Mouse (Mus musculus) embryonic facial prominence, embryonic 12.5 days (tissue): ENCODE results near the gene Cideb. TPM values are rescaled to one million over a fixed set of nuclear protein-coding genes. Genes with fewer than 3 reads are reported as not detected.

Experiments used
- ATAC-seq: fragments of 200-750 bp; cut with Nextera tagmentation; 2 replicates; pipeline ENCODE4 v1.8.0; 2017; ENCODE audit not compliant: insufficient number of reproducible peaks, insufficient read depth, low FRiP score, low TSS enrichment
- H3K27ac ChIP-seq: fragments of 300-500 bp; sonication (generic); 2 replicates; pipeline ENCODE4 v1.5.1; 2016; ENCODE audit warnings: mild to moderate bottlenecking
- H3K27me3 ChIP-seq: fragments of 300-500 bp; sonication (generic); 2 replicates; pipeline ENCODE4 v1.6.1; 2016; ENCODE audit warnings: mild to moderate bottlenecking, moderate library complexity
- H3K36me3 ChIP-seq: fragments of 300-500 bp; sonication (generic); 2 replicates; pipeline ENCODE4 v1.6.1; 2016; ENCODE audit warnings: mild to moderate bottlenecking
- H3K4me1 ChIP-seq: fragments of 300-500 bp; sonication (generic); 2 replicates; pipeline ENCODE4 v1.6.1; 2016
- H3K4me2 ChIP-seq: fragments of 300-500 bp; sonication (generic); replicated peaks from 2 replicates; pipeline ENCODE4 v1.6.1; 2016; ENCODE audit warnings: mild to moderate bottlenecking, moderate library complexity
- H3K4me3 ChIP-seq: fragments of 300-500 bp; sonication (generic); 2 replicates; pipeline ENCODE4 v1.5.1; 2016; ENCODE audit warnings: mild to moderate bottlenecking
- H3K9ac ChIP-seq: fragments of 300-500 bp; sonication (generic); 2 replicates; pipeline ENCODE4 v1.6.1; 2016; ENCODE audit warnings: mild to moderate bottlenecking, moderate library complexity
- H3K9me3 ChIP-seq: fragments of 300-500 bp; sonication (generic); 2 replicates; pipeline ENCODE4 v1.6.1; 2016; ENCODE audit warnings: mild to moderate bottlenecking, moderate library complexity
- WGBS: fragments of 180-500 bp; shearing (Covaris S2); methylation state at CpG from one replicate; pipeline ENCODE4 v1.1.7; 2016; 5-methylcytosine and 5-hydroxymethylcytosine counted together
- polyA plus RNA-seq: library from polyadenylated mRNA; unstranded; fragments of >200 nt; fragmentation: Nextera tagmentation; extraction: Ambion mirVana; gene quantifications from 2 replicates; pipeline ENCODE4 v1.2.1, GENCODE M21; 2016

Cideb gene
- polyA plus RNA-seq, 1 experiment from 2014 or later, result 0.50 TPM

GRCm38 (mm10) chr14:55734869-55735268 is 23.4 kb downstream of the Cideb start:
- H3K4me2 ChIP-seq, result no peak overlapping the region
- ATAC-seq, result no peak

DNA sequence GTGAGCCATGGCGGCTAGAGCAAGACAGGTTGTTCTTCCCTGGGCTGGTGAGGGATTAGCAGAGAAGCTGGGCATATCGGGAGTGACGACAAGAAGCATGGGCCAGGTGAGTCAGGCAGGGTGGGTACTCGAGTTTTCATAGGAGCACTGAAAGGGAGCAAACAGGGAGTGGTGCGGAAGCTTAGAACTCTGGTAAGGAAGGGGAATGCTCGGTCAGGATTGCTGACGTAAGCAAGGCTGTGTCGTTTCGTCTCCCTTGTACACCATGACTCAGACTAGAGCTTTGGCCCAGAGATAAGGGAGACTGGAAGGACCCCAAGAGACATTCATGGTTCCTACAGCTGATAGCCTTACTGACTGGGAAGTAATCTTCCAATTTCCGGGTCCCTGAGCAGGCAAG is 24.4 kb downstream of the Cideb start:
- H3K27me3 ChIP-seq, result no peaks in the 10 kb centered on the region
- no peaks in the 10 kb centered on the region for H3K4me1 ChIP-seq
- no peak overlapping the region for H3K9ac ChIP-seq
- H3K9me3 ChIP-seq, result no peaks in the 10 kb centered on the region
- ATAC-seq, result no peak
- peaks cover 6% of the 10 kb centered on the region; the same call in 1 of the 2 replicates for H3K36me3 ChIP-seq
- no peak overlapping the region for H3K4me3 ChIP-seq
- no peak overlapping the region for H3K27ac ChIP-seq
- no peak overlapping the region for H3K4me2 ChIP-seq
- WGBS, result 78% methylated on average over 10 of the region's 10 CpGs

More at GRCm38 (mm10) chr14:55734869-55735268, 23.4 kb downstream of the Cideb start:
- 76% methylated on average over 7 of the region's 7 CpGs for WGBS
- Histone ChIP-seq H3K4me3 (no peak overlapping the region), H3K9me3 (no peaks in the 10 kb centered on the region), H3K36me3 (peaks cover 15% of the 10 kb centered on the region), H3K4me1 (no peaks in the 10 kb centered on the region), H3K27ac (no peak overlapping the region), H3K27me3 (no peaks in the 10 kb centered on the region), H3K9ac (no peak overlapping the region)

- H3K27ac ChIP-seq, result no peak overlapping the region
- no peak overlapping the region for H3K4me3 ChIP-seq
- H3K4me2 ChIP-seq, result no peak overlapping the region
- H3K27me3 ChIP-seq, result no peaks in the 10 kb centered on the region
- ATAC-seq, result no peak
- H3K9ac ChIP-seq, result no peak overlapping the region
- WGBS, result 86% methylated on average over 7 of the region's 7 CpGs
- no peaks in the 10 kb centered on the region for H3K36me3 ChIP-seq
- H3K4me1 ChIP-seq, result no peaks in the 10 kb centered on the region
- no peaks in the 10 kb centered on the region for H3K9me3 ChIP-seq
Observed at GRCm38 (mm10) chr14:55730531-55731032, 27.7 kb downstream of the Cideb start.

DNA sequence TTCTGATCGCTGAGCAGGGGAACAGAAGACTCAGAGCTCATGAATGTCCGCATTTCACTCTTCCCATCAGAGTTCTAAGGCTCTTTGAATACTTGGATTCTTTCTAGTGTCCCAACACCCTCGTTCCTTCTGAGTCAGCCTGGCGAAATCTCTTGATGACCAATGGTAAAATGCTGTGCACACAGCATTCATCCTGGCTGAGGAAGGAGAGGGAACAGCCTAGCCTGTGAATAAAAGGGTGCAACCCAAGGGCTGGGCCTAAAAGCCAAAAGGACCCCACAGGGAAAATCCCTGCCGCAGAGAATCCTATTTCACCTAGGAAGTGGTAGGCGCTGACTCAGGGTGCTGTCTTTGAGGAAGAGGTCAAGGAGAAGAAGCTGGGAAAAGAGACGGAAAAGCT is 28.1 kb downstream of the Cideb start:
- Histone ChIP-seq H3K4me1 (no peaks in the 10 kb centered on the region), H3K4me2 (no peak overlapping the region), H3K36me3 (no peaks in the 10 kb centered on the region), H3K9ac (no peak overlapping the region), H3K4me3 (no peak overlapping the region), H3K27ac (no peak overlapping the region), H3K27me3 (no peaks in the 10 kb centered on the region), H3K9me3 (no peaks in the 10 kb centered on the region)
- no peak for ATAC-seq
- WGBS, result 73% methylated on average over 7 of the region's 7 CpGs

DNA sequence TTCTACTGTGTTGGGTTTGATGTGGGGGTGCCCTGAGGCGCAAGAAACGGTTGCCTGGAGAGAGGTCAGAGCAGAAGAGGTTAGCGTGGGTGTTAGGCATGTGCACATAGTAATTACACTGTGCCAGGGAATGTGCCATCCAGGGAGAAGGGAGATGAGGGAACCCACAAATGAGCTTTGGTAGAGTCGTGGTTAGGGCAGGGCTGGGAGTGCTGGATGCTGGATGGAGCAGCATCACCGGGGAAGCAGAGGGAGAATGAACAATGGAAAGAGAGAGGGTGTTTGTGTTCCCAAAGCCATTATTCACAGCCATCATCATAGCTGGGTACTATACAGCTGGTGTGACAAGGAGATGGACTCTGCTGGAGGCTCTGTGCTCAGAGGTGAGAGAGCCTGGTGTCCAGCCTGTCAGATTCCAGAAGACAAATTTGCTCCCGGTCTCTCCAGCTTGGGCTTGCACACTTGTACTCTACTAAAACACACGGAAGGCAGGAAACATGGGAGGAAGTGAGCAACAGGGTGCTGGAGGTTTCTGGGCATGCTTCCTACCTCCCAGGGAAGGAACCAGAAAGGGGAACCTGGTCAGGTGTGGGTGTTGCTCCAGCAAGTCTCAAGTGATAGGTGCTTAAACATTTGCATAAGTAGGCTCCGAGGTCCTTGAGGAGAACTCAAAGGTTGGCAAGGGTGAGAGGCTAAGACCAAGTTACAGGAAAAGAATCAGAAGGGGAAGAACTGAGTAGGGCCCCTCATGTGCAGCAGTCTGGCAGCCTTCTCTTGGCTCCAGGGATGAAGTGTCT is 30.2 kb downstream of the Cideb start:
- no peaks in the 10 kb centered on the region for H3K4me1 ChIP-seq
- H3K4me2 ChIP-seq, result no peak overlapping the region
- H3K4me3 ChIP-seq, result no peak overlapping the region
- H3K27ac ChIP-seq, result no peak overlapping the region
- H3K27me3 ChIP-seq, result no peaks in the 10 kb centered on the region
- ATAC-seq, result no peak
- no peak overlapping the region for H3K9ac ChIP-seq
- H3K9me3 ChIP-seq, result no peaks in the 10 kb centered on the region
- H3K36me3 ChIP-seq, result no peaks in the 10 kb centered on the region
- WGBS, result 73% methylated on average over 8 of the region's 8 CpGs

- Histone ChIP-seq H3K27me3 (no peaks in the 10 kb centered on the region), H3K36me3 (no peaks in the 10 kb centered on the region), H3K4me3 (no peak overlapping the region), H3K4me2 (no peak overlapping the region), H3K9me3 (no peaks in the 10 kb centered on the region), H3K27ac (no peak overlapping the region), H3K9ac (no peak overlapping the region), H3K4me1 (0 out of 2 replicates have a peak, but pooled peaks cover 3% of the 10 kb centered on the region)
- no peak for ATAC-seq
Observed at GRCm38 (mm10) chr14:55726261-55726660, 32.0 kb downstream of the Cideb start.

DNA sequence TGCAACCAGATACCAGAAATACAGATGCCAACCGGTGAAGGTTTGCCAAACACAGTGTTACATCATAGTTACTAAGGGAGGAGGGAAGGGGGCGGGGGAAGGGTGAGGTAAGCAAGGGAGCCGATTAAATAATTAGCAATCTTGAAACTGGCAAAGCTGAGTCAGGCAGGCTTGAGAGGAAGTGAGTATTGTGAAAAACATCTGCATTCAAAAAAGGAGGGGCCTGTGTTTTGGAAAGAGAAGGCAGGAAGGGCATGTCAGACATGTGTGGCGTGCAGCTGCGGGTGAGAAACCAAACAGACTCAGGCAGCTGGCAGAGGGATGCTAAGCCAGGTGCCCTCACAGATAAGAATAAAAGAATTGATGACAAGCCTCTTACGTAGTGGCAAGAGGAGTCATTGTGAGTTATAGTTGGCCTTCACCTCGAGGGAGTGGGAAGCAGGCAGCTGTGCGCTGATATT is 33.8 kb downstream of the Cideb start:
- Histone ChIP-seq H3K4me2 (no peak overlapping the region), H3K9ac (no peak overlapping the region), H3K27me3 (no peaks in the 10 kb centered on the region), H3K27ac (no peak overlapping the region), H3K4me1 (0 out of 2 replicates have a peak, but pooled peaks cover 4% of the 10 kb centered on the region), H3K4me3 (no peak overlapping the region), H3K9me3 (no peaks in the 10 kb centered on the region), H3K36me3 (no peaks in the 10 kb centered on the region)
- WGBS, result 67% methylated on average over 8 of the region's 8 CpGs
- ATAC-seq, result no peak

GRCm38 (mm10) chr14:55723433-55723832 is 34.8 kb downstream of the Cideb start:
- Histone ChIP-seq H3K9me3 (no peaks in the 10 kb centered on the region), H3K27me3 (no peaks in the 10 kb centered on the region), H3K4me1 (0 out of 2 replicates have a peak, but pooled peaks cover 4% of the 10 kb centered on the region), H3K27ac (no peak overlapping the region), H3K4me3 (no peak overlapping the region), H3K9ac (no peak overlapping the region), H3K36me3 (peaks cover 7% of the 10 kb centered on the region; the same call in 1 of the 2 replicates), H3K4me2 (no peak overlapping the region)
- no peak for ATAC-seq
- WGBS, result 94% methylated on average over 7 of the region's 7 CpGs

DNA sequence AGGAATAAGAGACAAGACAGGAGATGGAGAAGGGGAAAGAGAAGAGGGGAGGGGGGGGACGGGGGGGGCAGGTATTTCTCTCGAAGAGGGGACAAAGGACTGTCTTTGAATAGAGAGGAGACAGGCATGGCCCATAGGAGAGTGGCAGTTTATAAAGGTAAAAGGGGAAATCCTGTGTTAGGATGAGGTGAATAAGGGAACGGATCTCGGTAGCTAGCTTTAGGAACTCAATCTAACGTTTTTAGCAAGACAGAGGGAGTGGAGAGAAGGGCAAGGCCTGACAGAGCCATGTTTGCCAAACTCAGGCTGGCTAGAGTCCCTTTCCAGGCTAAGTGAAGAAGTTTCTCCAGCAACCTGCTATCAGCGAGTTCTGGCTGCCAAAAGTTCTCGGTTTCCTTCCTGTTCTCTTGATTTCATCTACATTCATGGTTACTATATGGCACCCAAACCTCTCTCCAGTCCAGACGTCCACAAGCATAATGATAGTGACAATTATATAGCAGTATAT is 35.8 kb downstream of the Cideb start:
- no peak for ATAC-seq
- peaks cover 12% of the 10 kb centered on the region; the same call in 1 of the 2 replicates for H3K36me3 ChIP-seq
- no peaks in the 10 kb centered on the region for H3K9me3 ChIP-seq
- H3K4me2 ChIP-seq, result peak overlapping the region; percentile 66
- WGBS, result 53% methylated on average over 8 of the region's 8 CpGs
- H3K4me3 ChIP-seq, result peak overlapping the region; percentile 66
- no peaks in the 10 kb centered on the region for H3K27me3 ChIP-seq
- 0 out of 2 replicates have a peak overlapping the region, but pooled peaks have one; percentile 73 for H3K27ac ChIP-seq
- H3K9ac ChIP-seq, result peak overlapping the region; percentile 64
- H3K4me1 ChIP-seq, result 0 out of 2 replicates have a peak, but pooled peaks cover 4% of the 10 kb centered on the region

DNA sequence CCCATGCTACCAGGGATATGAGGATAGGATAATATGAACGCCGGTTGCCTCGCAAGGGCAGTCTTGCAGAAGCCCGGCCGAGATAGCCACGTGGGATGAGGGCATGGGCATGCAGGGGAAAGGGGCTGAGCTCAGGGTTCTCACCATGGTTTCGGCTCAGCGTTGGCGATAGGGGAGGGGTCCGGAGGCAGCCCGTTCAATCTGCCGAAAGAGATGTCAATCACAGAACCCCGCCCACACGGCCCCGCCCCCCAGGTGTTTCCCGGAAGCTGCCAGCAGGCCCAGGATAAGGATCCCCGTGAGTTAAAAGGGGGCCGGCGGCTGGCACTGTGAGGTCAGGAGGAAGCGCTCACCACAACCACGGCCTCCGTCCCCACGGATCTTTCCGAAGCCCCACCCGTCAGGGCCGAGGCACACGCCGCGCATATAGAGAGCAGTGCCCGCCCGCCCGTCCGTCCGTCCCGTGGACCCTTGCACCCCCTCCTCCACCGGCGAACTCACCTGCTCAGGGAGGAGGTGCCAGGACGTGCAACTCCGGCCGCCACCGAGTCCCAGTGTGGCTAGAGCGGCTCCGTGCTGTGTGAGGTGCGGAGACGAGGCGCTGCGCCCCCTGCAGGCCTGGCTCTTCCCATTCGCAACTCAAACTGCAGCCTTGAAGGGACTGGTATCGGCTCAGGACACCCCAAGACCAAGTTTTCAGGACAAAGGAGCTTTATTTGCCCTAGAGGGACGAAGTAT is 36.4 kb downstream of the Cideb start, which contains the start of gene Rabggta:
Rabggta (minus strand) TSS at position 564 of the 738 bp plus-strand sequence.
- Histone ChIP-seq H3K27ac (peak within 1 kb of the TSS; percentile 73), H3K9ac (peak within 1 kb of the TSS; percentile 64), H3K9me3 (no peaks in the 10 kb centered on the region), H3K36me3 (peaks cover 17% of the 10 kb centered on the region; the same call in 1 of the 2 replicates), H3K4me1 (0 out of 2 replicates have a peak, but pooled peaks cover 4% of the 10 kb centered on the region), H3K27me3 (no peaks in the 10 kb centered on the region), H3K4me3 (peak within 1 kb of the TSS; percentile 66), H3K4me2 (peak within 1 kb of the TSS; percentile 66)
- WGBS, result under 1% methylated on average over 50 of the region's 50 CpGs
- peak; percentile 95 for ATAC-seq

DNA sequence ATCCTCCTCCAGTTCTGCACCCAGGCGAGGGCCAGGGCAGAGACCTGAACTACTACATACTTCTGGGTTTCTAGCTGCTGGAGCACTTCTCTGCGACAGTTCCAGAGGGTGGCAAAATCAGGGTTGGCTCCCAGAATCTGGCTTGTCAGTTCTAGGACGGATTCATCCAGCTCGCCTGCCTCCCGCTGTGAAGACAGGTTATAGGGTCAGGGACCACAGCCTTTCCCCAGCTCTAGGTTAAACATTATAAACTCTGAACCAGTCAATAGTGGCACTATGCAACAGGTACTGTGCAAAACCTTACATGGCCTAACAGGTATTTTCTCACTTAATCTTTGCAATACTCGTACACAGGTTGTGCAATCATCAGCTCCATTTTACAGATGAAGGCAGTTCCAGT is 37.2 kb downstream of the Cideb start:
- Histone ChIP-seq H3K27me3 (no peaks in the 10 kb centered on the region), H3K36me3 (peaks cover 24% of the 10 kb centered on the region; the same call in 1 of the 2 replicates), H3K9ac (peak overlapping the region; percentile 64; the same call in 1 of the 2 replicates), H3K4me1 (0 out of 2 replicates have a peak, but pooled peaks cover 4% of the 10 kb centered on the region), H3K4me3 (peak overlapping the region; percentile 66), H3K27ac (no peak overlapping the region), H3K9me3 (no peaks in the 10 kb centered on the region), H3K4me2 (peak overlapping the region; percentile 66)
- ATAC-seq, result no peak
- 75% methylated on average over 6 of the region's 6 CpGs for WGBS
